Mouse (Mus musculus) frontal cortex, adult 2 months (tissue): Measurements from ENCODE around the gene Nup210. TPM values are rescaled to one million over a fixed set of nuclear protein-coding genes. Genes with fewer than 3 reads are reported as not detected.
"Not testable (repeated sequence)": the region's sequence is repeated elsewhere in the genome, so short reads cannot be mapped to it uniquely, and the experiment has no call there.

Experiments
- DNase-seq, 2 experiments: peaks; one replicate each; pipeline ENCODE4 v3.0.0; 2022; ENCODE audit warnings: low spot score in 1 of 2; ENCODE audit errors: extremely low spot score in 1 of 2
- polyA plus RNA-seq: library from polyadenylated mRNA; depleted of rRNA; stranded (reverse); fragments of >200 nt; gene quantifications from 2 replicates; pipeline ENCODE4 v1.2.3, GENCODE M21; 2012

Nup210 gene
- polyA plus RNA-seq, 1 experiment: 26.4 TPM

DNA sequence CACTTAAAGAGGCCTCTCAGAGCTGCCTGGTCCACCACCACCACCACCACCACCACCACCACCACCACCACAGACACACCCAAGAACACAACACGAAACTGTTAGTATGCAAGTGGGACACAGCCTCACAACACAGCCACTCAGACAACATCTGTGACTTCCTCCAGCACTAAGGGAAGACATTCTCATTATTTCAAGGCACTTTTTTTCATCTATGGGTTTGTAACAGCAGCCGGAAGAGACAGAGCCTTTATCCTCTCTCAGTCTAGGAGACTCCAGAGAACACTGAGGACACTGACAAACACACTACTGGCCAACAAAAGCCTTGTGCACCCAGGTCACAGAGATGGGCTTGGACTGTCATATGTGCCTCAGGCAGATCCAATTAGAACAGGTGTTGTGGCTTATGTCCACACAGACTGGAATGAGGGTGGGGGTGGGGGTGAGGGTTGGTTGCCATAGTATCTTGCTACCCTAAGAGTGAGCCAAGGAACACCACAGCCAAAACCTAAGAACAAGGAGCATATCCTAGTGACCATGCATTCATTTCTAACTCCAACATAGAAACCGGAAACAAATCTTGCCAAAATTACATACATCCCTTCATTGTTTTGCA lies 8.2 kb downstream of the Nup210 start:
- no peak for DNase-seq

DNA sequence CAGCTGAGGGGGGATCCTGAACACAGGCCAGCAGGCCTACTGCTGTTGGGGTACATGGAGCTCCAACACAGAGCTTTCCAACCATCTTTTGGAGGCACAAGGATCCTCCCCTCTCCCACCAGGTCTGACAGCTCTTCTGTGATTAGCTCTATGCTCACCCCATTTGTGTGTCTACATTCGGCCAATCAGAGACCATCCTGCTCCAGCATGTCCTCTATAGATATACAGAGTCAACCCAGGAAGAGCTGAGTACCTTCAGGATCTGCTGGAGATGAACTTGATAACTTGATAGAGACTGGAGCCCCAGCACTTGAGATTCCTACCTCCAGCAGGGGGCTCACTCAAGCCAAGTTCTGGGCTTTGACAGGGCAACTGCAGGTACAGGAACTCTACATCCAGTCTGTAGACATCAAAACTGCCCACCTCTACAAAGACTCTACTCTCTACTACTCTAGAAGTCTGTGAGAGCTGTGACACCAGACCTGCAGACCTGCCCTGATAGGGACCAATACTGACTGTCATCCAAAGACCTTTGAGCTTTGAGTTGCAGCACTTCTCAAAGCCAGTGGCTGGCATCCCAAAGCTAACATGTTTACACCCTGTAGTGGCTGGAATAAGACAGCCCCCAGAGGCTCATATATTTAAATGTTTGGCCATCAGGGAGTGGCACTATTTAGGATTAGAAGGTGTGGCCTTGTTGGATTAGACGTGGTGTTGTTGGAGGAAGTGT lies 11.1 kb downstream of the Nup210 start:
- no peak for DNase-seq

DNA sequence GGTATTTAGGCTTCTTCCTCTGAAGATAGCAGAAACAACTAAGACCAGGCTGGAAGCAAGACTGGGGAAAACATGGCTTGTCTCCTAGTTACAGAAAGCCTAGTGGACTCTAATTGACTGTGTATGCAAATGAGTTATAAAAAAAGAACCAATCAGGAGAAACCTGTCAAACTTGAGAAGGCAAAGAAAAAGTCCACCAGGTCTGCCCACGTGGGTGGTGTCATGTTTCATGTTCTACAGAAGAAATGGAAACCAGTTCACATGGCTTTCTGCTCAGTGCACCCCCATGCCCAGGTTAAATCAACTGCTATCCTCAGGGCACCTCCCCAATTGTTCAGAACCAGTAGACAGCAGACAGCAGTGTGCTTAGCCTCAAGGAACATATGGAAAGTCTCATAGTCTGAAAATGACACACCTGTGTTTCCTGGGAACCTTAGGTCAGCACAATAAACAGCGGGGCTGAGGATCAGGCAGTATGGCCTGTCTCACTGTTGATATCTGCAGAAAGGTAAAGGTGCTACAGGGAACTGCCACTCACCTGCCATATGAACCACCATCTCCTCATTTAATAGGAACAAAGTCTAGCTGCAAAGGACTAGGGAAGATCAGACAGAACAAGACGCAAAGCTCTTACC lies 11.7 kb downstream of the Nup210 start:
- DNase-seq: no peak

DNA sequence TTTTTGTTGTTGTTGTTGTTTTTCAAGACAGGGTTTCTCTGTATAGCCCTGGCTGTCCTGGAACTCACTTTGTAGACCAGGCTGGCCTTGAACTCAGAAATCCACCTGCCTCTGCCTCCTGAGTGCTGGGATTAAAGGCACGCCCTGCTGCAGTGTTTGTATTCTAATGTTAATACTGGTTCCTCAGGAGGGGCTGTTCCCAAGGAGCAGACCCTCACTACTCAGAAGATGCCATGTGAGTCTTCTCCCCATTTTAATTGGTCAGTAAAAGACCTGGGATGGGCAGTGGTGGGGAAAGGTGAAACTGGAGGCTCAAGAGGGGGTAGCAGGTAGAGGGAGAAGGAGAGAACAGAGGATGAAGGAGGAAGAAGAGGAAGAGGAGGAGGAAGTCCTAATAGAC lies 13.2 kb downstream of the Nup210 start:
- not testable (repeated sequence) for DNase-seq

DNA sequence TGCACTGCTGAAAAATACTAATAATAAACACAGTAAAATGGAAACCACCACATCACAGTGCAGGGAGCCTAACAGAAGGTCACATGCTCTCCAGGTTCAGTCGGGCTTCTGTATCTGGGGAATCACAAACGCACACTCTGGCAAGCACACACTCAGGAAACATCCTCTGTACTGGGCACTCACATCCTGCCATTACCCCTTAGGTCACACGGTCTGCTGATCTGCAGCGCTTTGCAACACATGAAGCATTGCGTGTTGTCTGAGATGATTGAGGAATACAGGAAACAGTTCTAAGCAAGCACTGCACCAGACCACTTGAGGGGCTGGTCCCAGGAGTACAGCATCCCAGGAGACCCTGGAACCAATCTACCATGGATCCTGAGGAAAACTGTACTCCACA lies 16.0 kb downstream of the Nup210 start:
- DNase-seq: no peak

DNA sequence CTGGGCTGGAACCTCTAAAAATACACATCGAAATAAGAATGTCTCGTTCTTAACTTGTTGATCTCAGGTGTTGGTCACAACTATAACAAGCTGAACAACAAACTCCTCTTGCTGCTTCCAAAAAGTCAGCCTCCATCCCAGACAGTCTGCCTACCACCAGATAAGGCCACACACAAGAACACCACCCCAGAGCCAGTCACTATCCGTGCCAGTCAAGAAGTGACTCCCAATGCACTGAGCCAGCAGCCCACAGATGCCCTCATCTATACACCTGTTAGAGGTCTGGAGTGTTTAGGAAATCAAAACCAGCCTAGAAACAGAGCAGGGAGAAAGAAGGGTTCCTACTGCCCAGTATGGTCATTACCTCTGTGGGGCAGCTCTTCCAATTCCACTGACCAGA lies 18.8 kb downstream of the Nup210 start:
- no peak for DNase-seq

DNA sequence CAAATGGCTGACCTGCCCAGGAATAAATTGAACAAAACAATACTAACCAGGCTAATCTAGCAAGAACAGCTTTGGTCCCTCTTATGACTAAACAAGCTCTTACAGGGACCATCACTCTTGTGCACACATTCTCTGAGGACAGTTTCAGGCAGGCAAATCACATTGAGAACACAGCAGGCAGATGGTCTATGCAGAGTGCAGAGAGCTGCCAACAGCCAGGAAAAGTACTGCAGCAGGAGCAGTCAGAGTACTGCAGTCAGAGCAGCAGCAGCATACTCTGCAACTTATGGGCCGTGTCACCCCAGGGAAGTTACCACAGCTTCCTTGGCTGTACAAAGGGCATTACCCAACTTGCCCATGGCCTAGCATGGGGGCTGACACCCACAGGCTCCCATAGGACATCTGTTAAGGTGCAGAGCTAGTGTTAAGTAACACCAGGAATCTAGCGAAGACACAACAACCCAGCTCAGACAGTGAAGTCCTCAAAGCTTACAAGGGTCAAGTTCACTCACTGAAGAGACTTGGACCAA lies 21.5 kb downstream of the Nup210 start:
- no peak for DNase-seq

DNA sequence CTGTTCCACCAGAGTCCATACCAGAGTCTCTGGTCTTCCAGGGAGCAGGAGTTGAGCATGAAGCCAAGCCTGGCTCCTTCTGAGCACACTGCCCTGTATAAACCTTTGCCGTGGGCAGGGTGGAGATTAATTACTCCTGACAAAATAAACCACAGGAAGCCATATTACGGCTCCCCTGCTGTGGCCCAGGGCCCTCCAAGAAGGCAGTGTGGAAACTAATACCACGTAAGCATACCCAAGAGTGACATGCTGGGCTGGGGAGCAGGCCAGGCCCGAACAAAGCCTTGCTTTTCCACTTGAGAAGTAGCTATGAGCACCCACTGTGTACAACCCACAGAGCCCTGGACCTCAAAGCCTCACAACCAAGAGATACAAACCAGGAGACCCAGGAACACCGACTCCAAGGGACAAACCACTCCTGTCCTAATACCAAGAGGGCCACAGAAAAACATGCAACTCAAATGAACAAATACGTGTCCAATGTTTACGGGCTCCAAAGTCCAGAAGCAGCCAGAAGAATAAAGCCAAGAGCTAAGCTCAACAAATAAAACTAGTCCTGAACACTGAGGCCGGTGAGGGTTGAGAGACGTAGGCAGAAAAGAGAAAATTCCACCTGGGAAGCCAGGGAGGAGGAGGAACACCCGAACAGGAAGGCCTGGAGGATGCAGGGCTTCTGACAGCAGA lies 24.3 kb downstream of the Nup210 start:
- no peak for DNase-seq

DNA sequence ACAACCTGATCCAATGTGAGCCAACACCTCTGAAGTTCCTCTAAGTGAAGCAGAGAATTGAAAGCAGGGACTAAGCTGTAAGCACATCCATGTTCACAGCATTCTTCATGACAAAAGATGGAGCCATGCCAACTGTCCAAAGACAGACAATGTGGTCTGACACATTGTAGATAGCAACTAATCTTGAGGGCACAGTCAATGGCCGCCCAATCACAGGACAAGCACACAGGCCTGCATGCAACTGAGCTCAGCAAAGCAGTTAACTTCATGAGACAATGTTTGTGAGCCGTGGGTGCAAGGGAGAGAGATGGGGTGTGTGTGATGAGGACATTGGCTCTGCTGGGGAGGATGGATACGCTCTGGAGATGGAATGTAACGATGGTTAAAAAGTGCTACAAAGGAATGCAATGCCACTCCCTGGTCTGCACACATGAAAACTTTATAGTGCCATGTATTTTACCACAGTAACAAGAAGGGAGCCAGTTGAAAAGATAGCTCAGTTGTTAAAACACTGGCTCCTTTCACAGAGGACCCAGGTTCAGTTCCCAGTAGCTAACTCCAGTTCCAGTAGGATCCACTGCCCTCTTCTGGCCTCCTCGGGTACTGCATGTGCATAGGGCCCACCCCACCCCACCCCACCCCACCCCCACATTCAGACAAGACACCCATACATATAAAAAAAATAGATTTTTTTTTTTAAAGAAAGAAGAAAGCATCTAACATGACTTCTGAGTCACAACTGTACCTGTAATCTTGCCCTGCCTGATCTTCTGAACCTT lies 31.3 kb downstream of the Nup210 start:
- no peak for DNase-seq

DNA sequence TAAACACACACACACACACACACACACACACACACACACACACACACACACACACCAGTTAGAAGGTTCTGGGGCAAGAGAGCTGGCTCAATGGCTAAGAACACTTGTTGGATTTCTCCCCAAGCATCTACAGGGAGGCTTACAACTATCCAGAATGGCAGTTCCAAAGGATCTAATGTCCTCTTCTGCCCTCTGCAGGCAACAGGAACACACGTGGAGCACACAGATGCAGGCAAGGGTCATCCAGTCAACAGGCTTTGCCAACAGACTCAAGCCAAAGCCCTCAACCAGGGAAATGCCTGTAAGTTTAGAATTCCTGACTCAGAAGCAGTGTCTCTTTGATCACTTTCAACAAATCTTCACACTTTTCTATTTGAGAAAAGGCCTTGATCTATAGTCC lies 36.6 kb downstream of the Nup210 start:
- DNase-seq: no peak

DNA sequence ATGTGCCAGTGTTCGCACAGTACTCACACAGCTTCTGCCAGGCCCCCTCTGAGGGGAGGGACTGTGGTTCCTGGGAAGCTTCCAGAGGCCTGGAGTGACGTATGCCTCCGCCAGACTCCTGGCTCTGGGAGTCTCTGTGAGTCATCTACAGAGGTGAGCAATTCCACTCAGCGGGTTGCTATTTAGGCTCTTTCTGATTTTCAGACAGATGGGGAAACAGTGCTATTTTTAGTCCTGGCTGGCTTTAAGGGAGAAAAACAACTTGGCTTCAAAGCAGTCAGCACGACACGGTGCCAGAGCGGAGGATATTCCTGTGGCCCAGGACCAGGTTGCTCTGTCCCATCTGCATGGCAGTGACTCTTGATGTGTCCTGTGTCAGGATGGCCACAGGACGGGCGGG lies 40.4 kb downstream of the Nup210 start:
- peak; percentile 86 to 92 for DNase-seq

DNA sequence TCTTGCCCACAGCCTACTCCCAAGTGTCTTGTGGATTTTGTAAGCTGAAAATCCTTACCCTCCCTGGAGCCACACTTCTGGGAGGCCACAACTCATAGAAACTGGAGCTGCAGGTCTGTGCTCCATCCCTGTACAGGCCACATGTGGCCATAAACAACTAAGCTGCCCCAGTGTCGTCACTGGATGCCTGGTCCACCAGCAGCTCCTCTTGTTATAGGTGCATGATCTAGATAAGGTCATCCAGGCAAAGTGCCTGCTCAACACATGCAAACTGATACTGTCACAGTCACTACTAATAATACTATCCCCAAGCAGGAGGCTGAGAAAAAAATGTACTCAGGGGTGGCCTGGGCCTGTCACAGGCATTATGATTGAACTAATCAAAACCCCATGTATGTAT lies 48.1 kb downstream of the Nup210 start:
- DNase-seq: no peak

DNA sequence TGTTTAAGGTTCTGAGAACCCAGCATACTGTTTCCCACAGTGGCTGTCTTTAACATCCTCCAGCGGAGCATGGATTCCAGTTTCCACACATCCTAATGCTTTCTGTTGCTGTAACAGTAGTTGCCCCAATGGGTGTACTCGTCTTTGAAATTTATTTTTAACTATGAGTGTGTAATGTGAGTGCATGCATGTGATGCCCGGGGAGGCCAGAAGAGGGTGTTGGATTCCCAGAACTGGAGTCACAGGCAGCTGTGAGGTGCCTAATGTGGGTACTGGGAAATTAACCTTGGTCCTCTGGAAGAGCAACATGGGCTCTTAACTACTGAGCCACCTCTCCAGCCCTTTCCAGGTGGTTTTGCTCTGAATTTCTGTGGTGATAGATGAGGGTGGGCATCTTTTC lies 49.6 kb downstream of the Nup210 start:
- no peak for DNase-seq

DNA sequence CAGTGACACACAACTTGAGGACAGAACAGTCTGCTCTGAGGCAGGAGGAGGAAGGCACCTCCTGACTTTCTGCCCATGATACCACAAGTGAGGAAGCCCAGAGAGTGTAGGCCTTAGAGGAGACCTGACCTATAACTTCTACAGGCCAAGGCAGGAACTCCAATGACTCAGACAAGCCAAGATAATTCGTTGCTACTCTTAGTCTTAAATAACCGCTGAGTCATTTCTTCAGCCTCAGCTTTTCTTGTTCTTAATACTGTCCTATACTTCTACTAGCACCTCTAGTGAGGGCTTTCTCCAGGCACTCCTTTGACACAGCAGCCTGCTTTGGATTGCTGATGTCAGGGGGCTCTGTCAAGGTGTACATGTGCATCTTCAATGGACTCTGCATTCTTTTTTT lies 55.3 kb downstream of the Nup210 start:
- DNase-seq: no peak

DNA sequence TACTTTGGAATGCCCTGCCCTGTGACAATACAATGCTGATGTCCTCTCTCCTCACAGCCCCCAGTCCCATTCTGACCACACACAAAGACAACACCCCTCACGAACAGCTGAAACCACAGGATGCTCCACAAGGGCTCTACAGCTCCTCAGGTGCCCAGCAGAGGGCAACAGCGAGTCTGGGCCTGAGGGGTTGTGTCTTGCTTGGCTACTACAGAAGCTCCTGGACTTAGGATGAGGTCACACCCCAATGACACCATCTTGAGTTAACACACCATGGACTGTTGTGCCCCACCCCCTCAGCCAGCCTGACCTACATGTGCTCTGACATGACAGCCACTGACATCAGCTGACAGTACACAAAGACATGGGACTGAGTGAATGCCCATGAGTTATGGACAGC lies 56.9 kb downstream of the Nup210 start:
- DNase-seq: peak in 1 of 2 experiments; percentile 65

DNA sequence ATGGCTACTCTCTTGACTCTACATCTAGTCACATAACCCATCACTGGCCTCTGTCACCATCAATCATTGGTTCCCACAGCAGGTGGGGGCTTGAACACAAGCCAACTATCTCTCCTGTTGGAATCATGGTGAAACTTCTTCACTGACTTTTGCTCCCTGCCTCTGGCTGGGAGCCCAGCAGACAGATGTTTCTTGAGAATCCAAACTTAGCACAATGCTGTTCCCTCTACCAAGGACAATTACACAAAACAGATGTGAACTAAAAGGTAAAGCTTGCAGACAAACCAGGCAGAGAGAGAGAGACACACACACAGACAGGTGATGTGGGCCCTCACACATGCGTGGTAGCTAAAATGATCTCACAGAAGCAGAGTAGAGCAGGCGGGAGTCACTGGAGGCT lies 58.6 kb downstream of the Nup210 start:
- no peak for DNase-seq

DNA sequence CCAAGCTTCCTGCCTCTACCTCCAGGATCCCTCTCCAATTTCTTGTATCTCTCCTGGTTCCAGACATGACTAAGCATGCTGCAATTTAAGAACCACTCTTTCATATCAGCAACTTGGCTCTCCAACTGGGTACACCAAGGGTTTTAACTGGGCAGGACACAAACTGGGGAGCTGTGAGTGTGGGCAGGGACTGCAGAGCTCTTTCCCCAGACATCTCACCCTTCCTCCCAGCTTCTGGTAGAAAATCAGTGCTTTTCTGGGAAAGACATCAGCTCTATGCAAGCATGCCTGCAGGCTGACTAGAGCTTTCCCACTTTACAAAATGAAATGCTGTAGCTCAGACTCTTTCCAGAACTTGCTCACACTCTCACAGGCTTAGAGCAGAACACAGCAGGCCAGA lies 60.3 kb downstream of the Nup210 start:
- peak; percentile 49 to 67 for DNase-seq

DNA sequence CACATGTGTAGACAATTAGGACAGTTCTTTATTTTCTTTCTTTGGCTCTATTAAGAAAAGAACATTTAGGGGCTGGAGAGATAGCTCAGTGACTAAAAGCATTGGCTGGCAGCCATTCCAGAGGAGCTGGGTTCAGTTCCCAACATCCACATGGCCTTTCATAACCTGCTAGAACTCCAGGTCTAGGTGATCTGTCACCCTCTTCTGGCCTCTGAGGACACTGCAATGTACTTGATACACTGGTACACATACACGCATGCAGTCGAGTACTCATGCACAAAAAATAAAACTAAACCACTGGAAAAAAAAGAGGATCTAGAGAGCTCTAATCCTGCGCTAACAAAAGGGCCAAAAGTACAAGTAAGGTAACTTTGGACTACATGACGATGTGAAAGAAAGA lies 64.1 kb downstream of the Nup210 start:
- no peak for DNase-seq

DNA sequence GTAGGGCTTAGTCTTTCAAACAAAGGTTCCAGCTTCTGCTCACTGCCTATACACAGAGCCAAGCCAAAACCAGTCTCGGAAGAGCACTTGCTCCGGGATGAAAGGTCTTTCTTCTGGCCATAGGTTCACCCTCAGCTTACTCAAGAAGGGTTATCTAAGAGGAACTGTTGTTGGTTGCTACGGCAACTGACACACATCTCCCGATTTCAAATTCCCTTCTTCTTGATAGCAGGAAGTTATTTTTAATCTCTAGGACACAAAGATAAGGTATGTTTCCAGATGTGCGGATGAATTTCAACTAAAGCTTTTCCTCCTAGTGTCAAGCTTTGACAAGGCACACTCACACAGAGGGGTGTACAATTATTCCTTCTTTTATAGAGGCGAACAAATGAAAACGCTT lies 68.6 kb downstream of the Nup210 start:
- DNase-seq: no peak

DNA sequence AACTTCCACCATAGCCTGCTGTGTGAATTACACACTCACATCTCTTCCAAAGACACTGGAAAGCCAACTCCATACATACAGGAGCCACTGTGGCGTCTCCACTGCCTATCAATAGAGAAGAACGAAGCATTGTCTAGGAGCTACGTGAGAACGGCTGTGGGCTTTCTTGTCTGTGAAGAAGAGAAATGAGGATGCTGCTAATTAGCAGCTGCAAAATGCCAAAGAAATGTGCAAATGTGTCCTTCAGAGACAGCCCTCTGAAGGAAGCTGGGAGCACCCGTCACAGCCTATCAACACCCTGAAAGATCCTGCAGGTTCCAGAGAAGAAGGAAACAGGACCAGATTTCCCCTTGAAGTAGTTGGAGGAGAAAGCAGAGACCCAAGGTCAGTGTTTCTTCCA lies 69.2 kb downstream of the Nup210 start:
- no peak for DNase-seq

DNA sequence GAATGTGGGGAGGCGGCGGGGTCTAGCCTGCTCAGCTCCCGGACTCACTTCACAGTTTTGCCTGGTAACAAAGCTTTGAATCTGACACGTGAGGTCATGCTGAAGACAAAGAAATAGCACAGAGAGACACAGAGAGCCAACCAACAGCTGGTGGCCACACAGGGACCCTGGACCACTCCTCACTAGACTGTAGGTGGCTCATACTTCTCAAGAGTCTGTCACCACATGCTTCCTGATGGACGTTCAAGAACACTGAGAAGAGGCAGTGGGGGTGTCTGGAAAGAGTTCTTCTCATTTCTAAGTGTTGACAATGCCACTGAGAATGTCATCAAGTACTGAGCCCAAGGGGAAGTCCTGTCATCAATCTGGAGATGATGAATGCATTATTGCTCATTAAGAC lies 70.4 kb downstream of the Nup210 start:
- no peak for DNase-seq
